Comparison of ENCODE assay signal across 8 mouse cellular contexts in the genomic region with DNA sequence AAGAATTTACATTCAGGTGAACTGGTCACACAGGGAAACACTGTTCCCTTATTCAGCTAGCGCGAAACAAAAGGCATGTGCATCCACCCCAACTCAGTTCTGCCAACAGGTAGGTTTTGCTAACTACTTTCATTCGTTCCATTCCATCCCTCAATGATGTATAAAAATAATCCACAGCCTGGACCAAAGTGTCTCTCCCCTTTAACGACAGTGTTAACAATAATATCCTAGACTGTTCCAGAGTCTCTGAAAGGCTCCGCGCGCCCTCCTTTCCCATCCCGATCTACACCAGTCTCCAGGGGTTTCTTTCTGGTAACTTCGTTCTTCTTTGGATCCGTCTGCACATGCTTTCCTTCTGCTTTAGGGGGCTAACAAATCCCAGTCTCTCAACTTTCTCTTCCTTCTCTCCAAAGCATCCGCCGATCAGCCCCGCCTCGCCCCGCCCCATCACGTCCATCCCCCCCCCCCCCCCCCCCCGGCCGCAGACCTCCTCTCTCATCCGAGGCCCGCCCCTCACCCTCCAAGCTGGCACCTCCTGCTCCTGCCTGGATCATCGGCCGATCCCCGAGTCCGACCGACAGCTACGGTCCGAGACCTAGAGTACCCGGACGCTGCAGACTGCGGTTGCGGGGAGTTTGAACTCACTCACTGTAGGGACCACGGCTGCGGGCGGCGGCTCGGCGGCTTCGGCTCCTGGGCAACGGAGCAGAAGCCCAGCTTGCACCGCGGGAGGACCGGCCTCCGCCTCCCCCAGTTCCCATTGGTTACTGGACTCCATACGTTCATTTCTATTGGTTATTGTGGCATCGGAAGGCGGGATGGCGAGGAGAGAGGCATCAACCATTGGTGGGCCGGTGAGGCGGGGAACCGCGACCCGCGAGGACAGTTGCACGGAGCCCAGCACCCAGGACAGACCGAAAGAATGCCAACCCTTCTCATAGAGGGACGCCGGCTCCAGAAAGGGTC. TPM values are rescaled to one million over a fixed set of nuclear protein-coding genes. Genes with fewer than 3 reads are reported as not detected.
DNase-seq lines count a peak whose midpoint lies in the region; ATAC-seq and TF ChIP-seq lines count a peak whose summit lies in the region.

Gene Lca5 (minus strand): TSS at position 736 of the 966 bp plus-strand sequence.

- peak within 1 kb of the TSS; percentile 69 for H3K4me2 ChIP-seq in heart, embryonic 13.5 days
- peak within 1 kb of the TSS; percentile 63 for H3K4me2 ChIP-seq in kidney, postnatal 0 days (ENCODE audit: low read length)

- H3K27ac ChIP-seq in heart, embryonic 13.5 days (replicated peaks) = peak within 1 kb of the TSS; percentile 90
- H3K27ac ChIP-seq in kidney, postnatal 0 days = peak within 1 kb of the TSS; percentile 72
- H3K27ac ChIP-seq in liver, adult 2 months (replicated peaks; ENCODE audit: insufficient read depth, low read depth, low read length) = no peak within 1 kb of the TSS

- H3K36me3 ChIP-seq in heart, embryonic 13.5 days = peaks cover 4% of the 10 kb centered on the region; the same call in 1 of the 2 replicates
- H3K36me3 ChIP-seq in kidney, postnatal 0 days (ENCODE audit: insufficient read depth, low read length) = no peaks in the 10 kb centered on the region
- H3K36me3 ChIP-seq in liver, adult 2 months (ENCODE audit: control insufficient read depth, insufficient read depth, low read length) = no peaks in the 10 kb centered on the region

- peak within 1 kb of the TSS; percentile 81 for H3K9ac ChIP-seq in heart, embryonic 13.5 days
- peak within 1 kb of the TSS; percentile 46; the same call in 1 of the 2 replicates for H3K9ac ChIP-seq in kidney, postnatal 0 days (ENCODE audit: low read depth, low read length)
- H3K9ac ChIP-seq in liver, adult 2 months (ENCODE audit: low read depth, low read length) = peak within 1 kb of the TSS; percentile 38

- WGBS in heart, embryonic 13.5 days = 2% methylated on average over 52 of the region's 57 CpGs
- 1% methylated on average over 52 of the region's 57 CpGs for WGBS in kidney, postnatal 0 days
- 4% methylated on average over 52 of the region's 57 CpGs for WGBS in liver, adult 2 months

- DNase-seq in c-Kit-positive CD71-negative TER-119-negative erythroid progenitor cells, embryonic 14.5 days (ENCODE audit: low read depth) = peak; percentile 88
- DNase-seq in fibroblast of lung, adult 2 months (ENCODE audit: low read depth) = peak; percentile 94
- DNase-seq in kidney, postnatal 0 days (ENCODE audit: low spot score) = peak; percentile 98
- peak; percentile 85 for DNase-seq in liver, adult 2 months (ENCODE audit: extremely low read depth, low read depth, low spot score)
- peak; percentile 92 to 93 for DNase-seq in spleen, postnatal 36 days (ENCODE audit: low spot score in 2 of 2)

- H3K79me2 ChIP-seq in liver, adult 2 months (ENCODE audit: control insufficient read depth, insufficient read depth, low read length) = no peaks in the 10 kb centered on the region

- ATAC-seq in CD4-positive, CD25-positive, alpha-beta regulatory T cell, adult 4 months = peak; percentile 97
- peak; percentile 92 for ATAC-seq in heart, embryonic 13.5 days (ENCODE audit: extremely low read depth, insufficient number of reproducible peaks, low FRiP score, low TSS enrichment)
- peak; percentile 100 for ATAC-seq in kidney, postnatal 0 days (replicated peaks; ENCODE audit: low FRiP score, low read depth)
- ATAC-seq in monocyte, adult 5-6 weeks (replicated peaks; ENCODE audit: insufficient number of reproducible peaks, low FRiP score, low TSS enrichment, poor library complexity, severe bottlenecking) = peak; percentile 98

- no peak for TF ChIP-seq CTCF in kidney, postnatal 0 days (IDR thresholded peaks at IDR 0.05; ENCODE audit: low read depth)
- TF ChIP-seq CTCF in liver, adult 2 months (IDR thresholded peaks at IDR 0.05; ENCODE audit: low read depth, low read length) = no peak

- peak within 1 kb of the TSS; percentile 71 for H3K4me3 ChIP-seq in heart, embryonic 13.5 days
- peak within 1 kb of the TSS; percentile 51 for H3K4me3 ChIP-seq in kidney, postnatal 0 days (replicated peaks; ENCODE audit: low read depth, low read length)
- peak within 1 kb of the TSS; percentile 69 for H3K4me3 ChIP-seq in liver, adult 2 months (ENCODE audit: insufficient read depth, low read depth, low read length)

- H3K27me3 ChIP-seq in heart, embryonic 13.5 days (replicated peaks) = no peaks in the 10 kb centered on the region
- H3K27me3 ChIP-seq in kidney, postnatal 0 days (ENCODE audit: insufficient read depth, low read length) = no peaks in the 10 kb centered on the region
- H3K27me3 ChIP-seq in liver, adult 2 months (ENCODE audit: control insufficient read depth, insufficient read depth, low read length) = no peaks in the 10 kb centered on the region

- peaks cover 12% of the 10 kb centered on the region for H3K4me1 ChIP-seq in heart, embryonic 13.5 days
- no peaks in the 10 kb centered on the region for H3K4me1 ChIP-seq in kidney, postnatal 0 days (replicated peaks; ENCODE audit: insufficient read depth, low read length)
- peaks cover 2% of the 10 kb centered on the region; the same call in 1 of the 2 replicates for H3K4me1 ChIP-seq in liver, adult 2 months (ENCODE audit: control insufficient read depth, insufficient read depth, low read length)

- TF ChIP-seq POLR2A in liver, adult 2 months (IDR thresholded peaks at IDR 0.05; ENCODE audit: extremely low read depth, insufficient read depth, low read length) = no peak

- no peaks in the 10 kb centered on the region for H3K9me3 ChIP-seq in heart, embryonic 13.5 days
- no peaks in the 10 kb centered on the region for H3K9me3 ChIP-seq in kidney, postnatal 0 days (replicated peaks; ENCODE audit: low read length)

RNA-seq across cellular contexts. Expression of gene Lca5, which starts in this region (rescaled TPM):
- 10 to 100 TPM in 1 of 2 experiments, 1 to 10 TPM in 1; 9.8 to 11.6 TPM for polyA plus RNA-seq in CD4-positive, CD25-positive, alpha-beta regulatory T cell, adult 4 months (2017; shearing (Covaris generic))
- 9.5 and 11.8 TPM in 2 replicates for polyA plus RNA-seq in heart, embryonic 13.5 days (2015; fragmentation: Nextera tagmentation; extraction: Ambion mirVana)
- polyA plus RNA-seq in kidney, postnatal 0 days (2015; fragmentation: Nextera tagmentation; extraction: Ambion mirVana) = 10.9 and 14.9 TPM in 2 replicates
- 0.13 and 0.18 TPM in 2 replicates for total RNA-seq in liver, adult 2 months (2014; rRNA removed)
- polyA plus RNA-seq in liver, adult 2 months (2012; rRNA removed) = 0.02 and 0.06 TPM in 2 replicates
- total RNA-seq in monocyte, adult 5-6 weeks (2017) = 0.67 to 6.3 TPM (median 4.6 TPM) in 3 replicates

Comparison
In these comparisons a context has a peak if more than half of its experiments do, and no peak if none do; other contexts are left out.
1. Peak in DNase-seq, H3K4me3 ChIP-seq and H3K9ac ChIP-seq in liver, adult 2 months; RNA of the gene not detected or under 1 TPM.